Mouse (Mus musculus) testis, adult 2 months (tissue): ENCODE data around the gene Gipc2. TPM values are rescaled to one million over a fixed set of nuclear protein-coding genes. Genes with fewer than 3 reads are reported as not detected.
"Not testable (repeated sequence)": the region's sequence is repeated elsewhere in the genome, so short reads cannot be mapped to it uniquely, and the experiment has no call there.

ENCODE experiments used
- H3K27ac ChIP-seq: fragments of 200-500 bp; 2 replicates; pipeline ENCODE4 v1.5.1; 2012; ENCODE audit warnings: low read depth, low read length; ENCODE audit not compliant: control insufficient read depth, insufficient read depth
- H3K27me3 ChIP-seq: fragments of 200-500 bp; 2 replicates; pipeline ENCODE4 v1.6.1; 2012; ENCODE audit warnings: mild to moderate bottlenecking, low read length, moderate library complexity; ENCODE audit not compliant: control insufficient read depth, insufficient read depth
- H3K36me3 ChIP-seq: fragments of 200-500 bp; 2 replicates; pipeline ENCODE4 v1.6.1; 2012; ENCODE audit warnings: mild to moderate bottlenecking, low read length; ENCODE audit not compliant: control insufficient read depth, insufficient read depth
- H3K4me1 ChIP-seq: fragments of 200-500 bp; 2 replicates; pipeline ENCODE4 v1.6.1; 2012; ENCODE audit warnings: low read length; ENCODE audit not compliant: control insufficient read depth, insufficient read depth
- H3K4me3 ChIP-seq: fragments of 200-500 bp; 2 replicates; pipeline ENCODE4 v1.5.1; 2012; ENCODE audit warnings: low read depth, mild to moderate bottlenecking, low read length, moderate library complexity, mixed read lengths; ENCODE audit not compliant: control insufficient read depth
- CTCF ChIP-seq: fragments of 200-500 bp; IDR thresholded peaks from 2 replicates; pipeline ENCODE4 v1.5.1; 2012; ENCODE audit warnings: low read depth, mild to moderate bottlenecking, inconsistent platforms, low read length, moderate library complexity; ENCODE audit not compliant: control insufficient read depth, insufficient read depth, insufficient replicate concordance
- POLR2A ChIP-seq: fragments of 200-500 bp; IDR thresholded peaks from 2 replicates; pipeline ENCODE4 v1.6.1; 2012; ENCODE audit warnings: low read depth, mild to moderate bottlenecking, inconsistent platforms, low read length, moderate library complexity; ENCODE audit not compliant: control insufficient read depth
- polyA plus RNA-seq: library from polyadenylated mRNA; depleted of rRNA; stranded (reverse); fragments of >200 nt; gene quantifications from 2 replicates; pipeline ENCODE4 v1.2.3, GENCODE M21; 2012

The Gipc2 gene
- polyA plus RNA-seq, 1 experiment = 9.7 TPM

DNA sequence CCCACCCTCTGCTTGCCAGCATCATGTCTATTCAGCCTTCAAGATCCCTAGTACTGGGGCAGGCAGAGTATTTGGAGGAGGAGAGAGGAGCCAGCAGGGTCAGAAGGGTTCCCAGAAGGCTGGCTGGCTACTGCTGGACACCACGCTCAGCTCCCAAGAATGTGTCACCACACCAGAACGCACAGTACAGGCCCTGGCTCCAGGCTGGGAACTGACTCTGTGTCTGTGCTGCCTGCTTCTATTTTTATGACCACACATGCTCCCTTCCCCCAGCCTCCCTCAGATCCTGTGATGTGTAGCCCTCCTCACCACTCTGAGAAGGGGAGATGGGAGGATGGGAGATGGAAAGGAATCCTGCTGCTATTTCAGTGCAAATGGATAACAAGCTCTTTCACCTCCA is 20.8 kb downstream of the Gipc2 start:
- Histone ChIP-seq H3K4me3 (no peak overlapping the region), H3K27ac (no peak overlapping the region), H3K36me3 (no peaks in the 10 kb centered on the region), H3K27me3 (no peaks in the 10 kb centered on the region), H3K4me1 (no peaks in the 10 kb centered on the region)
- TF ChIP-seq CTCF (no peak), POLR2A (no peak)

DNA sequence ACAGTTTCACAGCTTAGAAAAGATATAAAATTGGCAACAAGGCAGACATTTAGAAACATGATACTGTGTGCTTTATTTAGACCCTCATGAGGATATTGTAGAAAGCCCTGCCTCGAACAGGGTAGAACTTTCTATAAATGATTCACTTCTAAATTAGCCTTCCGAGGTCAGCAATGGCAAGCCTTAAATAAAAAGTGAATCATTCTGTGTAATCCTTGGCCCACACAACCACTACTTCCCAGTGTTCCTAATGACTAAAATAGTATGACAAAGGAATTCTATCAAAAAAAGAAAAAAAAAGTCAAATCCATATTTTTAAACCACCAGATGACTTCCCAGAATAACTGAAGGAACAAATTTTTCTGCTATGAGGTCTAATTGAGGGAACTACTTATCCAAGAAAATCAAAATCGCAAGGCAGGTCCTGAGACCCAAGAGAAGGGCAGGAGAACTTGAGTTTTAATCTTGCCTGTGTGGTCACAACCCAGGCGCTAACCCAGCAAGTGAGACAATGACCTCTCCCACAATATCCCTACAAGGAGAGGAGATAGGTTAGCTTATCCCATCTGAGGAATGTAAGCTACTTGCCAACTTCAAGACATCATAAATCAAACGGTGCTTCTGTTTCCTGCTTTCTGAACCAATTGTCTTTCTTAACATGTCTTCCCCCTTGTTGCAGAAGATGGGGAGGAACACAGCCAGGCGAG is 22.9 kb downstream of the Gipc2 start:
- TF ChIP-seq POLR2A = no peak
- no peak for TF ChIP-seq CTCF
- H3K4me1 ChIP-seq = no peaks in the 10 kb centered on the region
- H3K27ac ChIP-seq = no peak overlapping the region
- H3K4me3 ChIP-seq = no peak overlapping the region
- no peaks in the 10 kb centered on the region for H3K27me3 ChIP-seq
- no peaks in the 10 kb centered on the region for H3K36me3 ChIP-seq

DNA sequence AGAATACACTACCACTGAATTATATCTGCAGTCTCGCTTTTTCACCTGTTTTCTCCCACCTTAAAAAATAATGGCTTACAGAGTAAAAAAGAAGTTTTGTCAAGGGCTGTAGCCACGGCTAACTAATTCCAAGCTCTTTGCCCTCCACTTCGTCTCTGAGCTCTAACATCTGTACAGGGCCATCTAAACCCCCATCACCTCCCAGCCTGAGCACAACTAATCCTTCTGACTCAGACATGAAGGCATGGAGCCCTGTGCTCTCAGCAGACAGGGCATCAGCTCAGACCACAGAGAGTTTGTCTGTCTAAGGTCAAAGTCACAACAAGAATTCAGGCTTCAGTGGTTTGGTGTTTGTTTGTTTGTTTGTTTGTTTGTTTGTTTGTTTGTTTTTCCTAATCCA is 23.9 kb downstream of the Gipc2 start:
- H3K27me3 ChIP-seq = no peaks in the 10 kb centered on the region
- H3K27ac ChIP-seq = no peak overlapping the region
- no peaks in the 10 kb centered on the region for H3K36me3 ChIP-seq
- no peak overlapping the region for H3K4me3 ChIP-seq
- no peaks in the 10 kb centered on the region for H3K4me1 ChIP-seq
- no peak for TF ChIP-seq CTCF
- no peak for TF ChIP-seq POLR2A

DNA sequence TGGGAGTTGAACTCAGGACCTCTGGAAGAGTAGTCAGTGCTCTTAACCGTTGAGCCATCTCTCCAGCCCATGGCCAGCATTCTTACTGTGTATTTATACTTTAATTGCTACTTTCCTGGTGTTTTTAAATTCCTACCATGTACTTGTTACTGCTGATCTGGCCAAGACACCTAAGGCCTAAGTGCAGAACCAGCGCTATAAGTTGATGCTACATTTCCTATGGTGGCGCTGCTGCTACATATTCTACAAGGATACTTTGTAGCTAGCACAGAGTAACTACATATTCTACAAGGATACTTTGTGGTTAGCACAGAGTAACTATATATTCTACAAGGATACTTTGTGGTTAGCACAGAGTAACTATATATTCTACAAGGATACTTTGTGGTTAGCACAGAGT is 26.7 kb downstream of the Gipc2 start:
- not testable (repeated sequence) for H3K27ac ChIP-seq, H3K4me1 ChIP-seq, H3K4me3 ChIP-seq, H3K27me3 ChIP-seq, H3K36me3 ChIP-seq

DNA sequence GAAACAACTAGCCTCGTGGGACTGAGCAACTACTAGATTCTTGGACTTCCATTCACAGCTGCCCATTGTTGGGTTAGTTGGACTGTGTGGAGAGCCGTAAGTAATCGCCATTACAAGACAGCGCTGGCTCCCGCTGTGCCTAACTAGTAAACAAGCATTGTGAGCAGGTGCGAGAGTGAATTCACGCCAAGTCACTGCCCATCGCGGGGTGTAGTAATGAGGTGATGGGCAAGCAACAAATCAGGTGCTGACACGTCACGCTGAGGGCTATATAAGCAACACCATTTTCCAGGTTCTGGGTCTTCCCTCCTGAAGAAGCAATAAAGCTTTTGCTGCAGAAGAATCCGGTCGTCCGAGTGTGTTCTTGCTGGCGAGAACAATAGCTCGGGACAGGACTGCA is 29.9 kb downstream of the Gipc2 start:
- H3K4me3 ChIP-seq, H3K27ac ChIP-seq, H3K36me3 ChIP-seq, H3K27me3 ChIP-seq, H3K4me1 ChIP-seq: not testable (repeated sequence)

DNA sequence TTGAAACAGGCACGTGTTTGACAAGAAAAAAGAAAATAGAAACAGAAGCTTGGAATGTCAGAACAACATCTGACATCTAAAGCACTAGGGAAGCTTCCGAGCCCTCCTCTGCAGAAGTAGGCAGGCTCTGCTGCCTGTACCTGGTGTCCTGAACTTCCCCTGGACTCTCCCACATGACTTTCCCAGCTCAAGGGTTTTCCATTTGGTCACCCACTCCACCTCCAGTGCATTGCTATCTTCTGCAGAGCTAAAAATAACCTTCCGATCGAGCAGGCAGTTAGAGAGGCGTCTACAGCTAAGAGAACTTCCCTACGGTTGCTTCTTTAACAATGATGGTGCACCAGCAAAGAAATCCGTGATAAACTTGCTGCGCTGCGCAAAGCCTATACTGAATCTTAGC is 32.4 kb downstream of the Gipc2 start:
- Histone ChIP-seq H3K27ac (no peak overlapping the region), H3K4me1 (no peaks in the 10 kb centered on the region), H3K27me3 (no peaks in the 10 kb centered on the region), H3K4me3 (no peak overlapping the region), H3K36me3 (no peaks in the 10 kb centered on the region)
- no peak for TF ChIP-seq POLR2A
- TF ChIP-seq CTCF = no peak

DNA sequence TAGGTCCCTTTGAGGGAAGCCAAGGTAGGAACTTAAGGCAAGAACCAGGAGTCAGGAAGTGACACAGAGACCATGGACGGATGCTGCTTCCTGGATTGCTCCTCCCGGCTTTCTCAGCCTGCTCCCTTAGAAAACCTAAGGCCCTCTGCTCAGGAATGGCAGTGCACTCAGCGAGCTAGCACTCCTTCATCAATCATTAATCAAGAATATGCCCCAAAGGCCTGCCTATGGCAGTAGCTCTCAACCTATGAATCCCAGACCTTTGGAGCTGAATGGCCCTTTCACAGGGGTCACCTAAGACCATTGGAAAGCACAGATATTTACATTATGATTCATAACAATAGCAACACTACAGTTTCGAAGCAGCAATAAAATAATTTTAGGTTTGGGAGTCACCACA is 35.1 kb downstream of the Gipc2 start:
- Histone ChIP-seq H3K27me3 (no peaks in the 10 kb centered on the region), H3K4me3 (no peak overlapping the region), H3K27ac (no peak overlapping the region), H3K4me1 (no peaks in the 10 kb centered on the region), H3K36me3 (no peaks in the 10 kb centered on the region)
- no peak for TF ChIP-seq CTCF
- no peak for TF ChIP-seq POLR2A

DNA sequence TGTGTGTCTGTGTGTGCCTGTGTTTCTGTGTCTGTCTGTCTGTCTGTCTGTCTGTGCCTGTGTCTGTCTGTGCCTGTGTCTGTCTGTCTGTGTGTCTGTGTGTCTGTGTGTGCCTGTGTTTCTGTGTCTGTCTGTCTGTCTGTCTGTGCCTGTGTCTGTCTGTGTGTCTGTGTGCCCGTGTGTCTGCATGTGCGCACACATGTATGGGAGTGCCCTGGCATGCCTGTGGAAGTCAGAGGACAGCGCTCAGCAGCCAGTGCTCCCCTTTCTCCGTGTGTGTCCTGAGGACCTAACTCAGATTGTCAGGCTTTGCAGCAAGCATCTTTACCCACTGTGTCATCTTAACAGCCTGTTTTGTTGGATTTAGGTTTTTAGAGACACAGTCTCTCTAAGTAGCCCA is 36.6 kb downstream of the Gipc2 start:
- not testable (repeated sequence) for H3K27me3 ChIP-seq, H3K36me3 ChIP-seq, H3K4me3 ChIP-seq, H3K4me1 ChIP-seq, H3K27ac ChIP-seq
